Mouse (Mus musculus) neural tube, embryonic 12.5 days (tissue): ENCODE results near the gene Itga9. TPM values are rescaled to one million over a fixed set of nuclear protein-coding genes. Genes with fewer than 3 reads are reported as not detected.

Experiments
- ATAC-seq: fragments of 200-750 bp; cut with Nextera tagmentation; 2 replicates; pipeline ENCODE4 v1.8.0; 2017; ENCODE audit warnings: low read depth, mild to moderate bottlenecking, moderate TSS enrichment, moderate library complexity; ENCODE audit not compliant: low FRiP score
- H3K27ac ChIP-seq: fragments of 300-500 bp; sonication (generic); 2 replicates; pipeline ENCODE4 v1.5.1; 2016
- H3K27me3 ChIP-seq: fragments of 300-500 bp; sonication (generic); replicated peaks from 2 replicates; pipeline ENCODE4 v1.6.1; 2016; ENCODE audit warnings: mild to moderate bottlenecking
- H3K36me3 ChIP-seq: fragments of 300-500 bp; sonication (generic); 2 replicates; pipeline ENCODE4 v1.6.1; 2016; ENCODE audit warnings: mild to moderate bottlenecking
- H3K4me1 ChIP-seq: fragments of 300-500 bp; sonication (generic); 2 replicates; pipeline ENCODE4 v1.6.1; 2016
- H3K4me2 ChIP-seq: fragments of 300-500 bp; sonication (generic); replicated peaks from 2 replicates; pipeline ENCODE4 v1.6.1; 2016; ENCODE audit warnings: mild to moderate bottlenecking
- H3K4me3 ChIP-seq: fragments of 300-500 bp; sonication (generic); 2 replicates; pipeline ENCODE4 v1.5.1; 2016
- H3K9ac ChIP-seq: fragments of 300-500 bp; sonication (generic); 2 replicates; pipeline ENCODE4 v1.6.1; 2016; ENCODE audit warnings: mild to moderate bottlenecking
- H3K9me3 ChIP-seq: fragments of 300-500 bp; sonication (generic); 2 replicates; pipeline ENCODE4 v1.6.1; 2016; ENCODE audit warnings: mild to moderate bottlenecking
- WGBS: fragments of 180-500 bp; shearing (Covaris S2); methylation state at CpG from one replicate; pipeline ENCODE4 v1.1.7; 2016; 5-methylcytosine and 5-hydroxymethylcytosine counted together
- polyA plus RNA-seq: library from polyadenylated mRNA; unstranded; fragments of >200 nt; fragmentation: Nextera tagmentation; extraction: Ambion mirVana; gene quantifications from 2 replicates; pipeline ENCODE4 v1.2.1, GENCODE M21; 2016

Itga9 gene
- polyA plus RNA-seq, 1 experiment from 2014 or later: 9.4 TPM

DNA sequence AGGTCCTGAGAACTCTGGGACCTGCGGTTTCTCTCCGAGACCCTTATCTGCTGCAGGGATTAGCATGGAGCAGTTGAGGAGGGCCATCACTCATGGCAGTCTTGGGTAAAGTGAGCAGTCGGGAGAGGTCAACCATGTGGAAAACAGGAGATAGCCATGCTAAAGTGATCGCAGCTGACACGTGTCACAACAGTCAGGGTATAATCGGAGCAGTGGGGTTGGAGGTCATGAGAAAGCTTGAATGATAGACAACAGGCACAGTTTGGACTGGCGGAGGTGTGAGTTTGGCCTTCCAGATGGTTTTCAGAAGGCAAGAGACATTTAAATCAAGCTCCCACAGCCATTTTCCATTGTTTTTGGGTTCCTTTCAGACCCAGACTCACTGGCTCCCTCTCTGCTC is 53.8 kb downstream of the Itga9 start:
- Histone ChIP-seq H3K9me3 (no peaks in the 10 kb centered on the region), H3K9ac (no peak overlapping the region), H3K27ac (no peak overlapping the region), H3K36me3 (peaks cover 4% of the 10 kb centered on the region; the same call in 1 of the 2 replicates), H3K27me3 (no peaks in the 10 kb centered on the region), H3K4me2 (no peak overlapping the region), H3K4me3 (no peak overlapping the region), H3K4me1 (peaks cover 6% of the 10 kb centered on the region; the same call in 1 of the 2 replicates)
- 86% methylated on average over 7 of the region's 7 CpGs for WGBS
- no peak for ATAC-seq

DNA sequence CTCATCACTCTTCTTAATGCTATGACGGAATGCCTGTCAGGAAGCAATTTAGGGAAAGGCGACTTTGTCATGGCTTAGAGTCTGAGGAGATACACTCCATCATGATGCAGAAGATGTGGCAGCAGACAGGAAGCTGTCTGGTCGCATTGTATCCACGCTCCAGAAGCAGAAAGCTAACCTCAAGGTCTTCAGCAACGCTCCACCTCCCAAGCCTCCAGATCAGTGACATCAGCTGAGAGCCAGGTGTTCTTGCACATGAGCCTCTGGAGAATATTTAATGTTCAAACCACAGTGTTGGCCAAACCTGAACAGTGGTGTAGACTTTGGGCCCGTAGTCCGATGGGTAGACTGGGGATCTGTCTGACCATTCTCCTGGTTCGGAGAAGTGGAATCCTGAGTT is 55.5 kb downstream of the Itga9 start:
- ATAC-seq: no peak
- Histone ChIP-seq H3K36me3 (peaks cover 4% of the 10 kb centered on the region; the same call in 1 of the 2 replicates), H3K27ac (no peak overlapping the region), H3K27me3 (no peaks in the 10 kb centered on the region), H3K4me3 (no peak overlapping the region), H3K4me2 (no peak overlapping the region), H3K9ac (no peak overlapping the region), H3K9me3 (no peaks in the 10 kb centered on the region), H3K4me1 (peaks cover 6% of the 10 kb centered on the region; the same call in 1 of the 2 replicates)
- 93% methylated on average over 8 of the region's 8 CpGs for WGBS

DNA sequence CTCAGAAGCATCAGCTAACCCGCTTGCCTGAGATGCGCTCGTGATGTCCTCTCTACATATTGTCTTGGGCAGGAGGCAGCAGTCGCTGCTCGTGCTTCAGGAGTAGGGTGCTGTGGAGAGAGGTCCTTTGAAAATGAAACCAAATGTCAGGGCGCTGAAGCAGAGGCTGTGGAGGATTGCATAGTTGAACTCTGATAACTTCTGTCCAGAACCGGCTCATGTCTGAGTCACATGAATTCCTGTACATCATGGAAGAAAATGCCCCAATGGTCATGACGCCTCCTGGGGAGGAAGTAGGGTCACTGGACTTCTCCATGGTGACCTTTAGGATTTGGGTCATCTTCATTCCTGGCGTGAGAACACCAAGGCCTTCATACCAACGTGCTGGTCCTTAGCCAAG is 56.0 kb downstream of the Itga9 start:
- ATAC-seq: no peak
- Histone ChIP-seq H3K9ac (no peak overlapping the region), H3K27ac (no peak overlapping the region), H3K27me3 (no peaks in the 10 kb centered on the region), H3K4me1 (peaks cover 6% of the 10 kb centered on the region; the same call in 1 of the 2 replicates), H3K9me3 (no peaks in the 10 kb centered on the region), H3K36me3 (peaks cover 4% of the 10 kb centered on the region; the same call in 1 of the 2 replicates), H3K4me3 (no peak overlapping the region), H3K4me2 (no peak overlapping the region)
- 92% methylated on average over 10 of the region's 10 CpGs for WGBS

DNA sequence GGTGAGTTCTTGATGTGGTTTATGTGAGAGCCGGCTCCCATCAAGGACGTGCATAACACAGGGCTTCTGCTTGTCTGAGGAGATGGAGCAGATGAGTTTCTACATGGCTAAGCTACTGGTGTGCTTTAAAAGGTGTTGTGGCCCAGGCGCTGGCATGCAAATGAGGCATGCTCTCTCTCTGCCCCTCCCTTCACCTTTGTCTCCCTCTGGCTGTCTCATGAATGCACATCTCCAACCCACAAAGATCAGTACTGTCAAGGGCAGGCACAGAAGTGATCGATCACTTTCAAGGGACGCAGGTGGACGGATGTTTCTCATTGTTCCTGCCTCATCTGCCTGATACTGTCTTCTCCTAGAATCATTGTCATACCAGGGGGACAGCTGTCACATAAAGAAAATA is 57.4 kb downstream of the Itga9 start:
- Histone ChIP-seq H3K4me2 (no peak overlapping the region), H3K27ac (no peak overlapping the region), H3K9ac (no peak overlapping the region), H3K27me3 (no peaks in the 10 kb centered on the region), H3K4me3 (no peak overlapping the region), H3K36me3 (peaks cover 4% of the 10 kb centered on the region; the same call in 1 of the 2 replicates), H3K9me3 (no peaks in the 10 kb centered on the region), H3K4me1 (peaks cover 6% of the 10 kb centered on the region; the same call in 1 of the 2 replicates)
- no peak for ATAC-seq
- 50% methylated on average over 6 of the region's 6 CpGs for WGBS

DNA sequence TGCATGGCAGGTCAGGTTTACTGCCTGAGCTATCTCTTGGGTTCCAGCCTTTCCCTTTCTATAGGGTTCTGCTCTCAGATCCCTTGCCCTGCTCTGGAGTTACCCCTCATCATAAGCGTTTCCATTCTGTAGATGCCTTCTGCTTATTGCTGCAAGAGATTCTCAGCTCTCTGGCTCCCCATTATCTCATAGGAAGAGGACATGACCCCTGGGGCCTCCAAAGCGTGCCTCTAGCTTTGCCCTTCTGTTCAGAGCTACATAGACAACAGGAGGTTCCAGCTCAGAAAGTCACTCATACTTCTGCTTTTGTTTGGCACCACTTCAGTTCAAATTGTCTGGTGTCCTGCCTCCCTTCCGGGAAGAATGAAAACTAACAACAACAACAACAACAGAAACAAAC is 59.6 kb downstream of the Itga9 start:
- H3K4me1 ChIP-seq: peaks cover 6% of the 10 kb centered on the region; the same call in 1 of the 2 replicates
- ATAC-seq: no peak
- 76% methylated on average over 3 of the region's 3 CpGs for WGBS
- no peak overlapping the region for H3K4me2 ChIP-seq
- no peak overlapping the region for H3K4me3 ChIP-seq
- no peak overlapping the region for H3K27ac ChIP-seq
- no peaks in the 10 kb centered on the region for H3K27me3 ChIP-seq
- H3K9me3 ChIP-seq: no peaks in the 10 kb centered on the region
- H3K36me3 ChIP-seq: peaks cover 4% of the 10 kb centered on the region; the same call in 1 of the 2 replicates
- H3K9ac ChIP-seq: no peak overlapping the region

DNA sequence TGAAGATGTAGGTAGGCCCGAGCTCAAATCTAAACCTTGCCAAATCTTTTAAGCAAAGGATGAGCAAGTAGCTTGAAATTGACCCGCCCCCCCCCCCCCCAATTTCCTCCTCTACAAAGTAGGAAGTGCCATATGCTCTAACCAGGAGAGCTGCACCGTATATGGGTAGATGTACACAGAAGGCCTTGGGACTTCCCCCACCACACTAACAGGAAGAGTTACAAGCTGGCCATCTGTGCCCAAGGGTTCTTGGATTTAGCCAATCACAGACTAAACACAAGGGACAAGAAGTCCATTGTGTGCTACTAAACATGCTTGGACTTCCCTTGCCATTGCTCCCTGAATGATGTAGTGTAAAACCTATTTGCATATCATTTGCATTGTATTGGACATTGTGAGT is 63.2 kb downstream of the Itga9 start:
- Histone ChIP-seq H3K27ac (no peak overlapping the region), H3K4me1 (no peaks in the 10 kb centered on the region), H3K4me3 (no peak overlapping the region), H3K9me3 (no peaks in the 10 kb centered on the region), H3K9ac (no peak overlapping the region), H3K4me2 (no peak overlapping the region), H3K36me3 (no peaks in the 10 kb centered on the region), H3K27me3 (no peaks in the 10 kb centered on the region)
- WGBS: 85% methylated on average over 3 of the region's 3 CpGs
- no peak for ATAC-seq

DNA sequence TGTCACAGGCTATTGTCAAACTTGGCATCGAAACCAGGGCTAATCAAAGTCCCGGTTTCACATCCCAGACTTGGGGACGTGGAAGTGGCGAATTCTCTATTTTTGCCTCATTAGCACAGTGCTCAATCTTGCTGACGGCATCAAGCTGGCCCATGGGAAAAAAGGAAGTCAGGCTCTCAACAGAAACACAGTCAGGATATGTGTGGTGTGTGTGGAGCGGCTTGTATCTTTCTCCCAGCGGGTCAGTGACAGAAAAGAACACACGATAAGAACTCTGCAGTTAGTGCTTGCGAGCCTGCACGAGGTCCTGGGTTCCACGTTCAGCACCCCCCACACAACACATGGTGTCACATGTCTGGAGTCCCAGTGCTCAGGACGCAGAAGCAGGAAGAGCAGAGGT is 67.8 kb downstream of the Itga9 start:
- Histone ChIP-seq H3K4me1 (peaks cover 14% of the 10 kb centered on the region), H3K4me2 (no peak overlapping the region), H3K4me3 (no peak overlapping the region), H3K9me3 (no peaks in the 10 kb centered on the region), H3K36me3 (no peaks in the 10 kb centered on the region), H3K27ac (no peak overlapping the region), H3K9ac (no peak overlapping the region), H3K27me3 (no peaks in the 10 kb centered on the region)
- WGBS: 80% methylated on average over 12 of the region's 12 CpGs
- no peak for ATAC-seq

DNA sequence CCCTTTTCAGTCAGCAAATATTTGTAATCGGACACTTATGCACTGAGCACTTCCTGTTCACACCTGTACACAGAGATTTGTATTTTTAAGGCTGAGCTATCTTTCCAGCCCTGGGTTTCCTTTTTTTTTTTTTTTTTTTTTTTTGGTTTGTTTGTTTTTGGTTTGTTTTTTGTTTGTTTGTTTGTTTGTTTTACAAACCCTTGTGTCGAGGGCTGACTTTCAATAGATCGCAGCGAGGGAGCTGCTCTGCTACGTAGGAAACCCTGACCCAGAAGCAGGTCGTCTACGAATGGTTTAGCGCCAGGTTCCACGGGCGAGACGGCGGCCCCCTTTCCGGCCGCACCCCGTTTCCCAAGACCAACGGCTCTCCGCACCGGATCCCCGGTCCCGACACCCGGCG is 68.3 kb downstream of the Itga9 start:
- Histone ChIP-seq H3K27ac (no peak overlapping the region), H3K9ac (no peak overlapping the region), H3K4me3 (no peak overlapping the region), H3K27me3 (no peaks in the 10 kb centered on the region), H3K36me3 (no peaks in the 10 kb centered on the region), H3K9me3 (no peaks in the 10 kb centered on the region), H3K4me2 (no peak overlapping the region), H3K4me1 (peaks cover 14% of the 10 kb centered on the region)
- no peak for ATAC-seq
- 89% methylated on average over 22 of the region's 22 CpGs for WGBS

DNA sequence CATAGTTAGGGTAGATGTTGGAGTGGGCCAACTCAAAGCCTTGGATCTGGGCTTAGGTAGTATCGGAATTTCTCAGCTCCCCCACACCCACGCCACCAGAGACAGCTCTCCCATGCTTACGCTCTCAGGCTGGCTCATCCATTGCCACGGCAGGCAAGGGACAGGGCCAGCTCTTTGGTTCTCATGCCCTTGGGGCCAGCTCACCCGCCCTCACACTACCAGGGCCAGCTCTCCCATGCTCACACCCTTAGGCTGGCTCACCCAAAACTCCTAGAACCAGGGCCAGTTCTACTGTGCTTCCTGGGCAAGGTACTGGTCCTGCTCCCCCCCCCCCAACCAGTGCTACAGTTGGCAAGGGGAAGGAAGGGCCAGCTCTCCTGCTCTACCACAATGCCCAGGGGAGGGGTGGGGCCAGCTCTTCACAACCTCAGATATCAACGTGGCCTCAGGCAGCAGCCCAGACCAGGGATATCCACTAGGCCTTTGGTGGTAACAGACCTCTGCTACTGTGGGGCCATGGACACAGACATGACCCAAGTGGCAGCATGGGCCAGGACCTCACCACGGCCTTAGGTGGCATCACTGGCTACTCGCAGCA is 69.2 kb downstream of the Itga9 start:
- Histone ChIP-seq H3K27ac (no peak overlapping the region), H3K9me3 (no peaks in the 10 kb centered on the region), H3K4me2 (no peak overlapping the region), H3K9ac (no peak overlapping the region), H3K4me1 (peaks cover 14% of the 10 kb centered on the region), H3K27me3 (no peaks in the 10 kb centered on the region), H3K36me3 (no peaks in the 10 kb centered on the region), H3K4me3 (no peak overlapping the region)
- WGBS: 90% methylated on average over 8 of the region's 8 CpGs
- ATAC-seq: no peak

DNA sequence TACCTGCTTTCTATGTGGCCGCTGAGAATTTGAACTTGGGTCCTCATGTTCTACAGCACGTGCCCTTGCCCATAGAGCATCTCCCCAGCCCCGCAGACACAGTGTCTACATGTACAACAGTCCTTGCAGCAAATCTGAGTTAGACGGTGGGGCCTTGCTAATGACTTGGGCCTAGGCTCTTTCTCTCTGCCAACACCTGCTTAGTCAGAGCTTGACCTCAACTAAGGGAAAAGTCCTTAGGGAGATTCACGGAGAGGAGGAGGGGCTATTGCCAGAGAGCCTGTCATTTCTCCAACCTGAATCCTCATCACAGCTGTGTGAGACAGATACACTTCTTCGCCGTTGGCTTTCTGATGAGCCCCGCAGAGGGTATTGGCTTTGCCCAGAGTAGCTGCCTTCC is 70.2 kb downstream of the Itga9 start:
- Histone ChIP-seq H3K27ac (no peak overlapping the region), H3K36me3 (no peaks in the 10 kb centered on the region), H3K27me3 (no peaks in the 10 kb centered on the region), H3K4me1 (peaks cover 14% of the 10 kb centered on the region), H3K9me3 (no peaks in the 10 kb centered on the region), H3K9ac (no peak overlapping the region), H3K4me2 (no peak overlapping the region), H3K4me3 (no peak overlapping the region)
- 84% methylated on average over 8 of the region's 8 CpGs for WGBS
- ATAC-seq: no peak

DNA sequence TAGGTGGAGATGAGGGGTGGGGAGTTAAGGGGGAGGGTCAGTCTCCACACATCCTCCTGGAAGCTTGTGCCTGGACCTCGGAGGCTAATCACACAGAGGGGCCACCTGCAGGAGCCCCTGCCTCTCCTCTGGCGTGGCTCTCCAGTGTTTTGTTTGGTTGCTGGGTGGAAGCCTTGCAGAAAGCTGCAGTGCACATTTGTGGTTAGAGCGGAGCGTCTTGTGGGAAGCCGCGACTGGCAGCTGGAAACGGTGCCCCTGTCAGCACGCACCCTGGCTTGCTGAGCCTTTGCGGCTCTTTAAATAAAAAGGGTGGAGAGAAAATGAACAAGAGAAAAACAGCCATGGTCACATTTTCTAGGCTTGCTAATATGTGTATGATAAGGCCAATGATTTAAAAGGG is 70.9 kb downstream of the Itga9 start:
- Histone ChIP-seq H3K4me1 (peaks cover 14% of the 10 kb centered on the region), H3K4me2 (no peak overlapping the region), H3K27ac (no peak overlapping the region), H3K4me3 (no peak overlapping the region), H3K27me3 (no peaks in the 10 kb centered on the region), H3K9ac (no peak overlapping the region), H3K9me3 (no peaks in the 10 kb centered on the region), H3K36me3 (no peaks in the 10 kb centered on the region)
- WGBS: 56% methylated on average over 9 of the region's 9 CpGs
- no peak for ATAC-seq

DNA sequence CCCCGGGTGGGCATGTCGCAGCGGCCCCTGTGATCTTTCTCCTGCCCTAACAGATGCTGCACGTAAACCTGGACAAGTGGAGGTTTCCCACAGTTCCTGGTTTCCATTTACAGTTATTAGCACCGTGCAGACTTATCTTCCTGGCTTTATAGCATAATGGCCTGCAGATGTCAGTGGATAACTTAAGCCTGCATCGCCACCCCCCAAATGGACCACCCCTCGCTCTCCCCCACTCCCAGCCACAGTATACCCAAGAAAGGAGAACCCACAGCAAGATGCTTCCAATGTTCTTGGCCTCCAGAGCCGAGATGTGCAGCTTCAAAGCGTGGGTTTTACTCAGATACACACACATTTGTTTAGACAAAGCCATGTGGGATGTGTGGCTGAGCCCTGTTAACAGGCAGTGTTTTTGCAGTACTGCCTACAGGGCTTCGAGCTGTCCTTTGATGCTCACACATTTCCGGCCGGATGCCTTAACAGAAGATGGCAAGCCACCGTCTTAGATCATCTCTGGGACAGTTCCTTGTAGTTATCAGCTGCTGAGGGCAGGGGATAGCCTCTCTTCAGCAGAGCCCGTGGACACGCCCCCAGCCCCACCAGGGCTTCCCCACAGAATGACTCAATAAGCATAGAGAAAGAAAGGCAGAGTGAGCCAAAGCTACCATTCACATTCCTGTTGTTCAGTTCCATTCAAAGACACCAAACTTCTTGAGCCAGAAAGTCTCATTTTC is 71.7 kb downstream of the Itga9 start:
- no peaks in the 10 kb centered on the region for H3K36me3 ChIP-seq
- H3K9me3 ChIP-seq: no peaks in the 10 kb centered on the region
- 54% methylated on average over 15 of the region's 15 CpGs for WGBS
- H3K27me3 ChIP-seq: no peaks in the 10 kb centered on the region
- peaks cover 14% of the 10 kb centered on the region for H3K4me1 ChIP-seq
- no peak overlapping the region for H3K4me2 ChIP-seq
- H3K9ac ChIP-seq: no peak overlapping the region
- no peak overlapping the region for H3K27ac ChIP-seq
- no peak overlapping the region for H3K4me3 ChIP-seq
- ATAC-seq: no peak

DNA sequence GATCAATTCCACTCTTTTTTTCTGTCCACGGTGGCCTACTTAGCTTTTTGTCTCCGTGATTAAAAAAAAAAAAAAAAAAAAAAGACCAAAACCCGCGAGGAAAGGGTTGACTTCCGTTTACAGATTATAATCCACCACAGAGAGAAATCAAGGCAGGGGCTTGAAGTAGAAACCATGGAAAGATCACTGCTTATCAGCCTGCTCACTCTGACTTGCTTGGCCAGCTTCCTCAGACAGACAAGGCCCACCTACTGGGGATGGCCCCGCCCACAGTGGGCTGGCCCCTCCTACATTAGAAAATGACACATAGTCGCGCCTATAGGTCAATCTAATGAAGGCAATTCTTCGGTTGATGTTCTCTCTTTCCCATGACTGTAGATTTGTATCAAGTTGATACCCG is 72.3 kb downstream of the Itga9 start:
- Histone ChIP-seq H3K4me3 (no peak overlapping the region), H3K36me3 (no peaks in the 10 kb centered on the region), H3K27ac (no peak overlapping the region), H3K4me1 (peaks cover 14% of the 10 kb centered on the region), H3K9ac (no peak overlapping the region), H3K9me3 (no peaks in the 10 kb centered on the region), H3K4me2 (no peak overlapping the region), H3K27me3 (no peaks in the 10 kb centered on the region)
- no peak for ATAC-seq
- 76% methylated on average over 10 of the region's 10 CpGs for WGBS
